Mouse (Mus musculus) kidney, adult 2 months (tissue): ENCODE measurements at regions not wholly inside any gene's neighbourhood (a gene's known extent, or its start where the extent isn't known, plus 50 kb on each side); places are given as distances from the start of the nearest gene placed in this dataset.

Experiments used
- DNase-seq: peaks from one replicate; pipeline ENCODE4 v3.0.0; 2021
- H3K27ac ChIP-seq: fragments of 200-500 bp; 2 replicates; pipeline ENCODE4 v1.5.1; 2012; ENCODE audit warnings: low read depth, low read length, control low read depth, inconsistent platforms; ENCODE audit not compliant: insufficient read depth
- H3K27me3 ChIP-seq: fragments of 200-500 bp; replicated peaks from 2 replicates; pipeline ENCODE4 v1.6.1; 2012; ENCODE audit warnings: mild to moderate bottlenecking, moderate library complexity, low read length, inconsistent platforms; ENCODE audit not compliant: control insufficient read depth, insufficient read depth
- H3K36me3 ChIP-seq: fragments of 200-500 bp; 2 replicates; pipeline ENCODE4 v1.6.1; 2012; ENCODE audit warnings: mild to moderate bottlenecking, moderate library complexity, low read length, inconsistent platforms; ENCODE audit not compliant: control insufficient read depth, insufficient read depth
- H3K4me1 ChIP-seq: fragments of 200-500 bp; 2 replicates; pipeline ENCODE4 v1.6.1; 2011; ENCODE audit warnings: low read length; ENCODE audit not compliant: control insufficient read depth, insufficient read depth
- H3K4me3 ChIP-seq: fragments of 200-500 bp; 2 replicates; pipeline ENCODE4 v1.5.1; 2011; ENCODE audit warnings: mild to moderate bottlenecking, low read depth, low read length, control low read depth; ENCODE audit not compliant: insufficient read depth
- CTCF ChIP-seq: fragments of 200-500 bp; conservative IDR thresholded peaks from 2 replicates; pipeline ENCODE4 v1.5.1; 2011; ENCODE audit warnings: low read depth, mild to moderate bottlenecking, control low read depth, low read length, moderate library complexity, mixed read lengths; ENCODE audit not compliant: insufficient read depth, insufficient read length
- POLR2A ChIP-seq: fragments of 200-500 bp; IDR thresholded peaks from one replicate; pipeline ENCODE4 v1.6.1; 2011; ENCODE audit warnings: low read depth, low read length, control low read depth
- WGBS: fragments of 180-500 bp; shearing (Covaris S2); methylation state at CpG from one replicate; pipeline ENCODE4 v1.1.7; 2018; 5-methylcytosine and 5-hydroxymethylcytosine counted together

DNA sequence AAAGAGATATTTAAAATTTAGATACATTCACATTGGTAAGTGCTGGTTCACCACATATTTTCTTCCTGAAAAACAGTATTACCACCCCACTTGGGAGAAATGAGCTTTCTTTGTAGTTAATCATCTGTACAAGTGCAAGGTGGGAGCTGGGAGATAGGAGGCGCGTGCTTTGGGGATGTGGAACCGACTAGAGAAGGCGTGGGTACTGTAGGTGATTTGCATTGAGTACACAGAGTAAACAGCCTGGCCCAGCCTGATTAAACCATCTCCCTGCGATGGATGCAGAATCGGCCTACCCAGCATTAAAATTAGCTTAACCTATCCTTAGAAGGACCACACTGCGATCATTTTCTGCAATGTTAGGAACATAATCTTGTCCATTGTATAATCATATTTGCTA is 270.4 kb downstream of the Gxylt1 start:
- 86% methylated on average over 7 of the region's 7 CpGs for WGBS
- Histone ChIP-seq H3K27me3 (no peaks in the 10 kb centered on the region), H3K4me1 (no peaks in the 10 kb centered on the region), H3K4me3 (no peak overlapping the region), H3K36me3 (no peaks in the 10 kb centered on the region), H3K27ac (no peak overlapping the region)
- TF ChIP-seq POLR2A: no peak
- no peak for DNase-seq

DNA sequence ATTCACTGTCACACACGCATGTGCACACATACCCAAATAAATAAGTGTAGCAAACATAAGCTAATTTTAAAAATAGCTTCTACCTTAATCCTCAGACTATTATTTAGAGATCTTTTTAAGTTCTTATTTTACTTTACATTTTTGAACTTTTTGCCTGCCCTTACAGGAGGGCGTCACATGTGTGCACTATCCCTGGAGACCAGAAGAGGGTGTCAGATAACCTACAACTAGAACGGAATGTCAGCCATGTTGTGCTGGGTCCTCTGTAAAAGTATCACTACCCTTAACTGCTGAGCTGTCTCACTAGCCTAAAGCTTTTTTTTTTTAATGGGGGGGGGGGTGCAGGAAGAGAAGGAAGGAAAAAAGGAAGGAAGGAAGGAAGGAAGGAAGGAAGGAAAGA is 271.7 kb downstream of the Gxylt1 start:
- Histone ChIP-seq H3K4me1 (no peaks in the 10 kb centered on the region), H3K4me3 (no peak overlapping the region), H3K27ac (no peak overlapping the region), H3K36me3 (no peaks in the 10 kb centered on the region), H3K27me3 (no peaks in the 10 kb centered on the region)
- DNase-seq: no peak
- TF ChIP-seq CTCF: no peak
- TF ChIP-seq POLR2A: no peak
- 80% methylated on average over 3 of the region's 3 CpGs for WGBS

- 26% methylated on average over 25 of the region's 25 CpGs for WGBS
- no peaks in the 10 kb centered on the region for H3K36me3 ChIP-seq
- H3K27ac ChIP-seq: no peak overlapping the region
- peak; percentile 21 for DNase-seq
- H3K4me3 ChIP-seq: no peak overlapping the region; the same call in 1 of the 2 replicates
- H3K4me1 ChIP-seq: no peaks in the 10 kb centered on the region
- TF ChIP-seq POLR2A (no peak), CTCF (no peak)
- no peaks in the 10 kb centered on the region for H3K27me3 ChIP-seq
Observed at GRCm38 (mm10) chr15:93002002-93002904, 272.7 kb downstream of the Gxylt1 start.

- H3K27me3 ChIP-seq: no peaks in the 10 kb centered on the region
- no peaks in the 10 kb centered on the region for H3K4me1 ChIP-seq
- no peak overlapping the region for H3K4me3 ChIP-seq
- H3K36me3 ChIP-seq: no peaks in the 10 kb centered on the region
- no peak for TF ChIP-seq POLR2A
- no peak for TF ChIP-seq CTCF
- peak; percentile 18 for DNase-seq
- 4% methylated on average over 11 of the region's 11 CpGs for WGBS
- H3K27ac ChIP-seq: no peak overlapping the region
Observed at GRCm38 (mm10) chr15:93001346-93002001, 273.5 kb downstream of the Gxylt1 start.

DNA sequence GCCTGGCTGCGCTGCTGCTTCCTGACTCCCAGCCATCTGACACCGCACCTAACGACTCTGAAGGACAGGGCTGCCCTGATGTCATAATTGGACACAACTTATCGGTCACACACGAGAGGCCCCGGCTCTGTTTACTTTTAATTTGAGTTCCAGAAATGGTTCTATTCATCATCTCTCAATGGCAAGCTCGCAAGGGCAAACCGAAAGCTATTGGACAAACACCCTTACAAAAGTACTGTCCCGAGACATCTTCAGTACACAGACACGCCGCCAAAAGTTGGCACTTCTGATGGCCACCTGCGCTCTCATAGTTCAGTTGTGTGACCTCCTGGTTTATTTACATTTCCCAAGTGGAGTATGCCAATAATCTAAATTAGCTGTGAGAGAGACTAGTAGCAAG is 274.9 kb downstream of the Gxylt1 start:
- no peak for DNase-seq
- TF ChIP-seq CTCF (no peak), POLR2A (no peak)
- 43% methylated on average over 12 of the region's 12 CpGs for WGBS
- Histone ChIP-seq H3K36me3 (no peaks in the 10 kb centered on the region), H3K27me3 (no peaks in the 10 kb centered on the region), H3K4me1 (no peaks in the 10 kb centered on the region), H3K4me3 (no peak overlapping the region), H3K27ac (no peak overlapping the region)

DNA sequence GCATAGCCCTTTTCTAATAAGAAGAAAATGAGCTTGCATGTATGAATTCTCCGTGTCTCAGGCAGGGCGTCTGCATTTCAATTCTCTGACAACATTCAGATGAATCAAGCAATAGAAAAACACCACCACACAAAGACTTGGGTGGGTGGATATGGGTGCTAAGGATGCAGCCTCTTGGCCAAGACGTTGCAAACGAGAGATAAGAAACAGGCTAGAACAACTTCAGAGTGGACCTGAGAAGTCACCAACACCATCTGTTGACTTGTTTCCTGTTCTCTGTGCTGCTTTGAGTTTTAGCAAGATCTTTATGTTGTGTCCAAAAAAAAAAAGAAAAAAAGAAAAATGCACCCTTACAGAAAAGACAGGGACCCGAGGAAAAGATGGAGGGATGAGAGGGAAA is 277.0 kb downstream of the Gxylt1 start:
- Histone ChIP-seq H3K36me3 (no peaks in the 10 kb centered on the region), H3K4me3 (no peak overlapping the region), H3K4me1 (no peaks in the 10 kb centered on the region), H3K27me3 (no peaks in the 10 kb centered on the region), H3K27ac (no peak overlapping the region)
- TF ChIP-seq CTCF: no peak
- no peak for TF ChIP-seq POLR2A
- WGBS: 71% methylated on average over 5 of the region's 5 CpGs
- DNase-seq: no peak

DNA sequence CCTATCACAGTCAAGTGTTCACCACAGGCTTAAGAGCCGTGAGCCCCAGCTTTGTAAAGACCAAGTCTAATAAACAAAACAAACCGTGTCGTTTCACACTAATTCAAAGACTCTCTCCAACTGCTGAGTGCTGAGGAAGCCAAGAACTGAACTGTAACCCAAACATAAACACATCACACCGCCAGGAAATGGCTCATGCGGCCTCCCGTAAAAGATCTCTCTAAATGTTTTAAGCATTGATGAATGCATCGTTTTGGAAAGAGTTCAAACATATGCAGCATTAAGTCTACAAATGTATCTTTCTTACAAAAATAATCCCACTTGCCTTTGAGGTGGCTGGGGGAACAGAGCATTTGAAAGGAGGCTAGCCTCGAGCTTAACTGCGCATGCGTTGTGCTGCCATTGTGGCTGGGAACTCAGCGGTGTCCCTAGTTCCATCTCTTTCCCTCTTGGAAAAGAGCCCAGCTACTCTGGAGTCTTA is 280.7 kb downstream of the Gxylt1 start:
- DNase-seq: peak; percentile 3
- Histone ChIP-seq H3K4me3 (no peak overlapping the region), H3K27ac (no peak overlapping the region), H3K36me3 (no peaks in the 10 kb centered on the region), H3K27me3 (no peaks in the 10 kb centered on the region), H3K4me1 (no peaks in the 10 kb centered on the region)
- TF ChIP-seq CTCF (no peak), POLR2A (no peak)
- WGBS: 44% methylated on average over 11 of the region's 11 CpGs
